In the genomic region with DNA sequence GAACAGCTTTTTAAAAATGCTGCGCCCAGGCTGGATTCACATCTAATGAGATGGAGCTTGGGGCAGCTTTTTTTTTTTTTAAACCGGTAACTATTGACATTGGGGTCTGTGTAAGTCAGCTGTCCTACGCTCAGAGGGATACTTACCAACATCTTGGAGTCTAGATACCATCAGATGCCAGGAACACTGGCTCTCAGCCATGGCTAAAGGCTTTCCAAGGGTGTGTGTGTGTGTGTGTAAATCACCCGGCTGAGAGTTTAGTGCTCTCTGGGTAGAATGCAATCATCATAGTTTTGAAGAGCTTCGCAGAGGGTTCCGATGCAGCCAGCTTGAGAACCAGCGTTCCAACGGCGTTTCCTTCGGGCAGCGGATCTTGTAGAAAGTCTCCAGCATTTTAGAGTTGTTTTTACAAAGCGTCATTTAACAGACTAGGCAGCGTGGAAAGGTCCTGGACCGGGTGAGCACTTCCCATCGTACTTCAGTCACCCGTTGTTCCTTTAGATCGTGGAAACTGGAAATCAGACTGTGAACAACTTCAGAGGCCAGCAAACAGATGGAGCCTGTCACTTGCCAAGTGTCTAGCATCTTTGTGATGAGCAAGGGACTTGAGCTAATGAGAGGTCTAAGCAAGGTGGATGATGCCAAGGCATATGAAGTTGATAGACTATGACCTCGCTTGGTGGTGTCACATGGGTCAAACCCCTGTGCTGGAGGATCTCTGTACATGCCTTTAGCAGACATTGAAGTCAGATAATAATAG, we compare ENCODE assay signal across 21 mouse cellular contexts. TPM values are rescaled to one million over a fixed set of nuclear protein-coding genes. Genes with fewer than 3 reads are reported as not detected.
"Had no signal": no experiment of that assay in that cellular context is flagged by ENCODE, and none has a peak within 500 bp of the region (broad histone marks: within the 10 kb centered on the region; RNA-seq: fewer than 3 reads in every experiment).

No protein-coding gene starts in this region.

- H3K4me1 ChIP-seq: limb, embryonic 13.5 days; neural tube, embryonic 12.5 days had no signal

- DNase-seq: kidney, adult 8-10 months; kidney, postnatal 25 days; lung, adult 18-20 months; midbrain, embryonic 14.5 days; retina, postnatal 1 day; right cerebral cortex, postnatal 4 days; spleen, adult 18-20 months; thymus, adult 18-20 months; thymus, postnatal 14 days had no signal

- H3K27ac ChIP-seq: left cerebral cortex, adult 2 months; limb, embryonic 13.5 days; liver, embryonic 14.5 days; neural tube, embryonic 12.5 days had no signal

- H3K4me3 ChIP-seq: left cerebral cortex, adult 2 months; limb, embryonic 13.5 days; neural tube, embryonic 12.5 days had no signal

- H3K27me3 ChIP-seq: limb, embryonic 13.5 days; neural tube, embryonic 12.5 days had no signal

RNA-seq across cellular contexts. Expression of a gene that starts 14.8 kb away (rescaled TPM):
- total RNA-seq: megakaryocyte progenitor cell, adult 5-6 weeks; monocyte, adult 5-6 weeks had no signal

RNA-seq across cellular contexts. Expression of a gene that starts 25.2 kb away (rescaled TPM):
- total RNA-seq: layer of hippocampus, postnatal 25 days; left cerebral cortex, postnatal 14 days; megakaryocyte progenitor cell, adult 5-6 weeks; monocyte, adult 5-6 weeks; neutrophil, adult 5-6 weeks had no signal
- polyA plus RNA-seq: limb, embryonic 13.5 days; liver, embryonic 14.5 days; midbrain, embryonic 14.5 days; neural tube, embryonic 12.5 days had no signal

RNA-seq across cellular contexts. Expression of a gene that starts 36.2 kb away (rescaled TPM):
- total RNA-seq: layer of hippocampus, postnatal 25 days; left cerebral cortex, adult 2 months; left cerebral cortex, postnatal 14 days; megakaryocyte progenitor cell, adult 5-6 weeks; monocyte, adult 5-6 weeks; neutrophil, adult 5-6 weeks had no signal
- polyA plus RNA-seq: kidney, embryonic 16.5 days; limb, embryonic 13.5 days; liver, embryonic 14.5 days; lung, embryonic 16.5 days; midbrain, embryonic 14.5 days; neural tube, embryonic 12.5 days; stomach, embryonic 14.5 days had no signal

RNA-seq across cellular contexts. Expression of a gene that starts 37.8 kb away (rescaled TPM):
- total RNA-seq: layer of hippocampus, postnatal 25 days; left cerebral cortex, adult 2 months; left cerebral cortex, postnatal 14 days; megakaryocyte progenitor cell, adult 5-6 weeks; monocyte, adult 5-6 weeks; neutrophil, adult 5-6 weeks had no signal
- polyA plus RNA-seq: kidney, embryonic 16.5 days; limb, embryonic 13.5 days; liver, embryonic 14.5 days; lung, embryonic 16.5 days; midbrain, embryonic 14.5 days; neural tube, embryonic 12.5 days; stomach, embryonic 14.5 days had no signal
